Mouse (Mus musculus): ENCODE data around the gene Cort. TPM values are rescaled to one million over a fixed set of nuclear protein-coding genes. Genes with fewer than 3 reads are reported as not detected.

Cort gene
- polyA plus RNA-seq, 1 experiment from 2014 or later = 1.2 TPM

- H3K9ac ChIP-seq (replicated peaks) = no peak overlapping the region
Observed at GRCm38 (mm10) chr4:149161166-149161565, 34.6 kb upstream of the Cort start.

GRCm38 (mm10) chr4:149159891-149160290 lies 33.3 kb upstream of the Cort start:
- 89% methylated on average over 13 of the region's 13 CpGs for WGBS
- 0 out of 2 replicates have a peak, but pooled peaks cover 1% of the 10 kb centered on the region for H3K4me1 ChIP-seq
- no peak overlapping the region for H3K9ac ChIP-seq (replicated peaks)
- H3K9me3 ChIP-seq = no peaks in the 10 kb centered on the region
- no peaks in the 10 kb centered on the region for H3K27me3 ChIP-seq
- peaks cover 60% of the 10 kb centered on the region for H3K36me3 ChIP-seq
- no peak overlapping the region for H3K4me3 ChIP-seq
- ATAC-seq (replicated peaks) = no peak
- no peak overlapping the region for H3K4me2 ChIP-seq (replicated peaks)
- no peak overlapping the region for H3K27ac ChIP-seq (replicated peaks)

More at GRCm38 (mm10) chr4:149161166-149161565, 34.6 kb upstream of the Cort start:
- H3K4me2 ChIP-seq (replicated peaks) = no peak overlapping the region
- peaks cover 48% of the 10 kb centered on the region for H3K36me3 ChIP-seq
- no peaks in the 10 kb centered on the region for H3K27me3 ChIP-seq
- H3K9me3 ChIP-seq = no peaks in the 10 kb centered on the region
- H3K4me3 ChIP-seq = no peak overlapping the region
- WGBS = 95% methylated on average over 6 of the region's 6 CpGs
- no peak overlapping the region for H3K27ac ChIP-seq (replicated peaks)
- ATAC-seq (replicated peaks) = no peak
- H3K4me1 ChIP-seq = peaks cover 14% of the 10 kb centered on the region

GRCm38 (mm10) chr4:149159203-149159602 lies 32.6 kb upstream of the Cort start:
- no peak overlapping the region for H3K9ac ChIP-seq (replicated peaks)

GRCm38 (mm10) chr4:149157415-149157973 lies 30.9 kb upstream of the Cort start:
- Histone ChIP-seq H3K27me3 (no peaks in the 10 kb centered on the region), H3K9ac (replicated peaks) (no peak overlapping the region), H3K4me1 (no peaks in the 10 kb centered on the region), H3K36me3 (peaks cover 79% of the 10 kb centered on the region), H3K4me2 (replicated peaks) (no peak overlapping the region), H3K9me3 (no peaks in the 10 kb centered on the region), H3K4me3 (no peak overlapping the region), H3K27ac (replicated peaks) (no peak overlapping the region)
- ATAC-seq (replicated peaks) = no peak
- WGBS = 90% methylated on average over 8 of the region's 8 CpGs

More at GRCm38 (mm10) chr4:149159203-149159602, 32.6 kb upstream of the Cort start:
- 92% methylated on average over 2 of the region's 2 CpGs for WGBS
- no peaks in the 10 kb centered on the region for H3K9me3 ChIP-seq
- H3K36me3 ChIP-seq = peaks cover 67% of the 10 kb centered on the region
- H3K4me1 ChIP-seq = no peaks in the 10 kb centered on the region
- no peak overlapping the region for H3K27ac ChIP-seq (replicated peaks)
- no peak overlapping the region for H3K4me2 ChIP-seq (replicated peaks)
- no peak overlapping the region for H3K4me3 ChIP-seq
- no peak for ATAC-seq (replicated peaks)
- H3K27me3 ChIP-seq = no peaks in the 10 kb centered on the region

- WGBS = 90% methylated on average over 6 of the region's 6 CpGs
- H3K4me1 ChIP-seq = no peaks in the 10 kb centered on the region
- no peak overlapping the region for H3K4me3 ChIP-seq
- no peak overlapping the region for H3K27ac ChIP-seq (replicated peaks)
- no peak overlapping the region for H3K4me2 ChIP-seq (replicated peaks)
- peaks cover 85% of the 10 kb centered on the region for H3K36me3 ChIP-seq
- no peaks in the 10 kb centered on the region for H3K9me3 ChIP-seq
- no peak for ATAC-seq (replicated peaks)
- H3K27me3 ChIP-seq = no peaks in the 10 kb centered on the region
- no peak overlapping the region for H3K9ac ChIP-seq (replicated peaks)
Observed at GRCm38 (mm10) chr4:149155711-149156110, 29.1 kb upstream of the Cort start.

- no peak overlapping the region for H3K4me2 ChIP-seq (replicated peaks)
- H3K4me1 ChIP-seq = no peaks in the 10 kb centered on the region
- H3K36me3 ChIP-seq = peaks cover 87% of the 10 kb centered on the region
- no peaks in the 10 kb centered on the region for H3K9me3 ChIP-seq
- no peak overlapping the region for H3K4me3 ChIP-seq
- no peak for ATAC-seq (replicated peaks)
- H3K27ac ChIP-seq (replicated peaks) = no peak overlapping the region
- WGBS = over 99% methylated on average over 7 of the region's 7 CpGs
- H3K27me3 ChIP-seq = no peaks in the 10 kb centered on the region
- no peak overlapping the region for H3K9ac ChIP-seq (replicated peaks)
Observed at GRCm38 (mm10) chr4:149154859-149155258, 28.3 kb upstream of the Cort start.

- H3K27ac ChIP-seq (replicated peaks) = no peak overlapping the region
- WGBS = 92% methylated on average over 11 of the region's 11 CpGs
Observed at GRCm38 (mm10) chr4:149150721-149151120, 24.2 kb upstream of the Cort start.

GRCm38 (mm10) chr4:149150256-149150655 lies 23.7 kb upstream of the Cort start:
- 91% methylated on average over 11 of the region's 11 CpGs for WGBS
- Histone ChIP-seq H3K4me3 (no peak overlapping the region), H3K4me2 (replicated peaks) (no peak overlapping the region), H3K36me3 (peaks cover 55% of the 10 kb centered on the region), H3K4me1 (no peaks in the 10 kb centered on the region), H3K9ac (replicated peaks) (no peak overlapping the region), H3K9me3 (no peaks in the 10 kb centered on the region), H3K27me3 (no peaks in the 10 kb centered on the region), H3K27ac (replicated peaks) (no peak overlapping the region)
- ATAC-seq (replicated peaks) = no peak

More at GRCm38 (mm10) chr4:149150721-149151120, 24.2 kb upstream of the Cort start:
- H3K27me3 ChIP-seq = no peaks in the 10 kb centered on the region
- no peak overlapping the region for H3K9ac ChIP-seq (replicated peaks)
- H3K4me3 ChIP-seq = no peak overlapping the region
- H3K9me3 ChIP-seq = no peaks in the 10 kb centered on the region
- H3K4me2 ChIP-seq (replicated peaks) = no peak overlapping the region
- no peaks in the 10 kb centered on the region for H3K4me1 ChIP-seq
- peaks cover 60% of the 10 kb centered on the region for H3K36me3 ChIP-seq
- ATAC-seq (replicated peaks) = no peak

- H3K9me3 ChIP-seq = no peaks in the 10 kb centered on the region
- 81% methylated on average over 7 of the region's 7 CpGs for WGBS
- no peak overlapping the region for H3K4me3 ChIP-seq
- no peaks in the 10 kb centered on the region for H3K27me3 ChIP-seq
- H3K27ac ChIP-seq (replicated peaks) = no peak overlapping the region
- H3K36me3 ChIP-seq = peaks cover 49% of the 10 kb centered on the region
- H3K4me2 ChIP-seq (replicated peaks) = no peak overlapping the region
- H3K9ac ChIP-seq (replicated peaks) = no peak overlapping the region
- ATAC-seq (replicated peaks) = no peak
- H3K4me1 ChIP-seq = peaks cover 1% of the 10 kb centered on the region; the same call in 1 of the 2 replicates
Observed at GRCm38 (mm10) chr4:149149611-149150010, 23.0 kb upstream of the Cort start.

- ATAC-seq (replicated peaks) = no peak
- no peak overlapping the region for H3K4me2 ChIP-seq (replicated peaks)
- peaks cover 3% of the 10 kb centered on the region; the same call in 1 of the 2 replicates for H3K4me1 ChIP-seq
- H3K4me3 ChIP-seq = no peak overlapping the region
- no peak overlapping the region for H3K27ac ChIP-seq (replicated peaks)
- H3K36me3 ChIP-seq = peaks cover 45% of the 10 kb centered on the region
- no peaks in the 10 kb centered on the region for H3K9me3 ChIP-seq
- WGBS = 87% methylated on average over 9 of the region's 9 CpGs
- no peaks in the 10 kb centered on the region for H3K27me3 ChIP-seq
- no peak overlapping the region for H3K9ac ChIP-seq (replicated peaks)
Observed at GRCm38 (mm10) chr4:149149196-149149595, 22.6 kb upstream of the Cort start.

GRCm38 (mm10) chr4:149148084-149148483 lies 21.5 kb upstream of the Cort start:
- no peaks in the 10 kb centered on the region for H3K27me3 ChIP-seq
- H3K36me3 ChIP-seq = peaks cover 34% of the 10 kb centered on the region
- no peak overlapping the region for H3K27ac ChIP-seq (replicated peaks)
- H3K4me2 ChIP-seq (replicated peaks) = no peak overlapping the region
- no peak overlapping the region for H3K9ac ChIP-seq (replicated peaks)
- 78% methylated on average over 4 of the region's 4 CpGs for WGBS
- H3K4me1 ChIP-seq = peaks cover 3% of the 10 kb centered on the region; the same call in 1 of the 2 replicates
- ATAC-seq (replicated peaks) = no peak
- no peak overlapping the region for H3K4me3 ChIP-seq
- H3K9me3 ChIP-seq = no peaks in the 10 kb centered on the region

- no peak overlapping the region for H3K27ac ChIP-seq (replicated peaks)
- H3K9me3 ChIP-seq = no peaks in the 10 kb centered on the region
- 87% methylated on average over 7 of the region's 7 CpGs for WGBS
- H3K36me3 ChIP-seq = peaks cover 28% of the 10 kb centered on the region
- H3K27me3 ChIP-seq = no peaks in the 10 kb centered on the region
- ATAC-seq (replicated peaks) = no peak
- no peak overlapping the region for H3K9ac ChIP-seq (replicated peaks)
- H3K4me3 ChIP-seq = no peak overlapping the region
- H3K4me1 ChIP-seq = peaks cover 3% of the 10 kb centered on the region; the same call in 1 of the 2 replicates
- no peak overlapping the region for H3K4me2 ChIP-seq (replicated peaks)
Observed at GRCm38 (mm10) chr4:149147528-149147927, 21.0 kb upstream of the Cort start.

- no peak for ATAC-seq (replicated peaks)
- Histone ChIP-seq H3K27ac (replicated peaks) (no peak overlapping the region), H3K36me3 (peaks cover 9% of the 10 kb centered on the region), H3K4me1 (peaks cover 3% of the 10 kb centered on the region; the same call in 1 of the 2 replicates), H3K4me2 (replicated peaks) (no peak overlapping the region), H3K9ac (replicated peaks) (no peak overlapping the region), H3K27me3 (no peaks in the 10 kb centered on the region), H3K4me3 (no peak overlapping the region), H3K9me3 (no peaks in the 10 kb centered on the region)
- WGBS = 93% methylated on average over 4 of the region's 4 CpGs
Observed at GRCm38 (mm10) chr4:149145151-149145550, 18.6 kb upstream of the Cort start.

Data from forebrain, embryonic 15.5 days (tissue).